Mouse (Mus musculus) midbrain, embryonic 14.5 days (tissue): ENCODE data around the gene Ncmap. TPM values are rescaled to one million over a fixed set of nuclear protein-coding genes. Genes with fewer than 3 reads are reported as not detected.
A peak's percentile ranks its signal among the peaks of the same experiment; 100 is the strongest.

Experiments
- ATAC-seq: fragments of 200-750 bp; cut with Nextera tagmentation; 2 replicates; pipeline ENCODE4 v1.8.0; 2017; ENCODE audit warnings: moderate number of reproducible peaks, moderate library complexity; ENCODE audit not compliant: low FRiP score, low TSS enrichment
- DNase-seq: peaks from one replicate; pipeline ENCODE4 v3.0.0-alpha.2; 2015
- H3K27ac ChIP-seq: fragments of 300-500 bp; sonication (generic); replicated peaks from 2 replicates; pipeline ENCODE4 v1.5.1; 2014; ENCODE audit warnings: mild to moderate bottlenecking, low read depth, low read length, moderate library complexity
- H3K27me3 ChIP-seq: fragments of 300-500 bp; sonication (generic); 2 replicates; pipeline ENCODE4 v1.6.1; 2014; ENCODE audit warnings: low read length, control low read depth, mixed read lengths; ENCODE audit not compliant: control insufficient read depth, insufficient read depth
- H3K36me3 ChIP-seq: fragments of 300-500 bp; sonication (generic); 2 replicates; pipeline ENCODE4 v1.6.1; 2014; ENCODE audit warnings: low read length, control low read depth; ENCODE audit not compliant: control insufficient read depth, insufficient read depth
- H3K4me1 ChIP-seq: fragments of 300-500 bp; sonication (generic); 2 replicates; pipeline ENCODE4 v1.6.1; 2014; ENCODE audit warnings: mild to moderate bottlenecking, antibody characterized with exemption, low read length, control low read depth; ENCODE audit not compliant: control insufficient read depth, insufficient read depth
- H3K4me2 ChIP-seq: fragments of 300-500 bp; sonication (generic); 2 replicates; pipeline ENCODE4 v1.6.1; 2014; ENCODE audit warnings: mild to moderate bottlenecking, low read length, moderate library complexity
- H3K4me3 ChIP-seq: fragments of 300-500 bp; sonication (generic); replicated peaks from 2 replicates; pipeline ENCODE4 v1.5.1; 2014; ENCODE audit warnings: low read depth, low read length
- H3K9ac ChIP-seq: fragments of 300-500 bp; sonication (generic); replicated peaks from 2 replicates; pipeline ENCODE4 v1.6.1; 2014; ENCODE audit warnings: mild to moderate bottlenecking, low read length, moderate library complexity
- H3K9me3 ChIP-seq: fragments of 300-500 bp; sonication (generic); 2 replicates; pipeline ENCODE4 v1.6.1; 2016; ENCODE audit warnings: low read length, control low read depth, mixed read lengths; ENCODE audit not compliant: control insufficient read depth
- WGBS: fragments of 180-500 bp; shearing (Covaris S2); extraction: QIAGEN DNeasy Blood & Tissue Kit; methylation state at CpG from one replicate; pipeline ENCODE4 v1.1.7; 2014; 5-methylcytosine and 5-hydroxymethylcytosine counted together
- polyA plus RNA-seq: library from polyadenylated mRNA; unstranded; fragments of >200 nt; fragmentation: Nextera tagmentation; extraction: Ambion mirVana; gene quantifications from 2 replicates; pipeline ENCODE4 v1.2.1, GENCODE M21; 2014

Gene Ncmap
- polyA plus RNA-seq, result 0.67 and 1.4 TPM in 2 replicates

GRCm38 (mm10) chr4:135397991-135398390 lies at the start of gene Ncmap:
TSS of gene Ncmap (minus strand) at chr4:135398227.
- peaks cover 33% of the 10 kb centered on the region for H3K27me3 ChIP-seq
- peak within 1 kb of the TSS; percentile 24 for H3K4me3 ChIP-seq
- peak within 1 kb of the TSS; percentile 51 for H3K4me2 ChIP-seq
- H3K9ac ChIP-seq, result peak within 1 kb of the TSS; percentile 37; the same call in 1 of the 2 replicates
- DNase-seq (peak; percentile 12), ATAC-seq (no peak)
- H3K27ac ChIP-seq, result no peak within 1 kb of the TSS
- no peaks in the 10 kb centered on the region for H3K36me3 ChIP-seq
- H3K9me3 ChIP-seq, result no peaks in the 10 kb centered on the region
- no peaks in the 10 kb centered on the region for H3K4me1 ChIP-seq
- WGBS, result 2% methylated on average over 29 of the region's 29 CpGs

- Histone ChIP-seq H3K36me3 (no peaks in the 10 kb centered on the region), H3K4me1 (no peaks in the 10 kb centered on the region; the same call in 1 of the 2 replicates), H3K4me3 (no peak overlapping the region), H3K9me3 (no peaks in the 10 kb centered on the region), H3K27ac (no peak overlapping the region), H3K27me3 (no peaks in the 10 kb centered on the region), H3K9ac (no peak overlapping the region), H3K4me2 (no peak overlapping the region)
- DNase-seq (no peak), ATAC-seq (no peak)
- 73% methylated on average over 5 of the region's 5 CpGs for WGBS
These were observed 44.4 kb upstream of the Ncmap start for GRCm38 (mm10) chr4:135442473-135442872.

- Histone ChIP-seq H3K27me3 (no peaks in the 10 kb centered on the region), H3K27ac (no peak overlapping the region), H3K4me3 (no peak overlapping the region), H3K9me3 (no peaks in the 10 kb centered on the region), H3K4me2 (no peak overlapping the region), H3K36me3 (no peaks in the 10 kb centered on the region), H3K4me1 (no peaks in the 10 kb centered on the region; the same call in 1 of the 2 replicates), H3K9ac (no peak overlapping the region)
- peak; percentile 49 for DNase-seq
- ATAC-seq, result no peak
- WGBS, result 64% methylated on average over 9 of the region's 9 CpGs
These were observed 42.0 kb upstream of the Ncmap start for GRCm38 (mm10) chr4:135439904-135440522.

- Histone ChIP-seq H3K27ac (no peak overlapping the region), H3K4me3 (no peak overlapping the region), H3K27me3 (no peaks in the 10 kb centered on the region), H3K4me1 (peaks cover 7% of the 10 kb centered on the region), H3K9ac (no peak overlapping the region), H3K4me2 (no peak overlapping the region; the same call in 1 of the 2 replicates), H3K9me3 (no peaks in the 10 kb centered on the region), H3K36me3 (no peaks in the 10 kb centered on the region)
- 6% methylated on average over 15 of the region's 15 CpGs for WGBS
- no peak for ATAC-seq
- peak; percentile 58 for DNase-seq
These were observed 41.2 kb upstream of the Ncmap start for GRCm38 (mm10) chr4:135439188-135439647.

GRCm38 (mm10) chr4:135437924-135438323 lies 39.9 kb upstream of the Ncmap start:
- Histone ChIP-seq H3K36me3 (no peaks in the 10 kb centered on the region), H3K4me3 (no peak overlapping the region)
- ATAC-seq, result no peak

GRCm38 (mm10) chr4:135436291-135436690 lies 38.3 kb upstream of the Ncmap start:
- H3K9me3 ChIP-seq, result no peaks in the 10 kb centered on the region
- no peak for DNase-seq
- no peak overlapping the region for H3K9ac ChIP-seq
- ATAC-seq, result no peak
- H3K36me3 ChIP-seq, result no peaks in the 10 kb centered on the region
- H3K4me3 ChIP-seq, result no peak overlapping the region
- no peak overlapping the region for H3K27ac ChIP-seq
- no peak overlapping the region for H3K4me2 ChIP-seq
- peaks cover 8% of the 10 kb centered on the region for H3K4me1 ChIP-seq
- H3K27me3 ChIP-seq, result no peaks in the 10 kb centered on the region
- 59% methylated on average over 13 of the region's 13 CpGs for WGBS

More at GRCm38 (mm10) chr4:135437924-135438323, 39.9 kb upstream of the Ncmap start:
- Histone ChIP-seq H3K4me1 (peaks cover 8% of the 10 kb centered on the region), H3K9me3 (no peaks in the 10 kb centered on the region), H3K27ac (no peak overlapping the region), H3K27me3 (no peaks in the 10 kb centered on the region), H3K9ac (no peak overlapping the region), H3K4me2 (no peak overlapping the region)
- no peak for DNase-seq

GRCm38 (mm10) chr4:135434395-135434789 lies 36.4 kb upstream of the Ncmap start:
- H3K9ac ChIP-seq, result peak overlapping the region; percentile 89
- no peaks in the 10 kb centered on the region for H3K27me3 ChIP-seq
- 21% methylated on average over 11 of the region's 11 CpGs for WGBS
- H3K4me2 ChIP-seq, result peak overlapping the region; percentile 87
- peak overlapping the region; percentile 72 for H3K4me3 ChIP-seq
- H3K9me3 ChIP-seq, result no peaks in the 10 kb centered on the region
- peak overlapping the region; percentile 75 for H3K27ac ChIP-seq
- H3K4me1 ChIP-seq, result peaks cover 8% of the 10 kb centered on the region
- peak; percentile 3; the same call in 1 of the 2 replicates for ATAC-seq
- DNase-seq, result peak; percentile 56
- no peaks in the 10 kb centered on the region for H3K36me3 ChIP-seq

GRCm38 (mm10) chr4:135433443-135434394 lies 35.7 kb upstream of the Ncmap start, which contains the start of gene Rcan3:
TSS of gene Rcan3 (minus strand) at chr4:135433853.
- ATAC-seq, result peak; percentile 89
- H3K4me3 ChIP-seq, result peak within 1 kb of the TSS; percentile 72
- no peaks in the 10 kb centered on the region for H3K27me3 ChIP-seq
- DNase-seq, result peak; percentile 95
- H3K9me3 ChIP-seq, result no peaks in the 10 kb centered on the region
- WGBS, result under 1% methylated on average over 67 of the region's 79 CpGs
- H3K36me3 ChIP-seq, result no peaks in the 10 kb centered on the region
- H3K4me2 ChIP-seq, result peak within 1 kb of the TSS; percentile 87
- peak within 1 kb of the TSS; percentile 89 for H3K9ac ChIP-seq
- peak within 1 kb of the TSS; percentile 75 for H3K27ac ChIP-seq
- H3K4me1 ChIP-seq, result peaks cover 8% of the 10 kb centered on the region; the same call in 1 of the 2 replicates
